Mouse (Mus musculus): ENCODE data around the gene March6.

GRCm38 (mm10) chr15:31510477-31511405, 20.1 kb downstream of the March6 start:
- TF ChIP-seq CTCF (IDR thresholded peaks at IDR 0.05; ENCODE audit: borderline replicate concordance, insufficient read depth, low read depth, low read length) = no peak
- no peak for TF ChIP-seq POLR2A (IDR thresholded peaks at IDR 0.05; ENCODE audit: borderline replicate concordance, insufficient read depth, low read length)

Measured in cerebellum, adult 2 months (tissue).